Mouse (Mus musculus): ENCODE results near the gene Rfxank.
A peak's percentile ranks its signal among the peaks of the same experiment; 100 is the strongest.

Rfxank gene

DNA sequence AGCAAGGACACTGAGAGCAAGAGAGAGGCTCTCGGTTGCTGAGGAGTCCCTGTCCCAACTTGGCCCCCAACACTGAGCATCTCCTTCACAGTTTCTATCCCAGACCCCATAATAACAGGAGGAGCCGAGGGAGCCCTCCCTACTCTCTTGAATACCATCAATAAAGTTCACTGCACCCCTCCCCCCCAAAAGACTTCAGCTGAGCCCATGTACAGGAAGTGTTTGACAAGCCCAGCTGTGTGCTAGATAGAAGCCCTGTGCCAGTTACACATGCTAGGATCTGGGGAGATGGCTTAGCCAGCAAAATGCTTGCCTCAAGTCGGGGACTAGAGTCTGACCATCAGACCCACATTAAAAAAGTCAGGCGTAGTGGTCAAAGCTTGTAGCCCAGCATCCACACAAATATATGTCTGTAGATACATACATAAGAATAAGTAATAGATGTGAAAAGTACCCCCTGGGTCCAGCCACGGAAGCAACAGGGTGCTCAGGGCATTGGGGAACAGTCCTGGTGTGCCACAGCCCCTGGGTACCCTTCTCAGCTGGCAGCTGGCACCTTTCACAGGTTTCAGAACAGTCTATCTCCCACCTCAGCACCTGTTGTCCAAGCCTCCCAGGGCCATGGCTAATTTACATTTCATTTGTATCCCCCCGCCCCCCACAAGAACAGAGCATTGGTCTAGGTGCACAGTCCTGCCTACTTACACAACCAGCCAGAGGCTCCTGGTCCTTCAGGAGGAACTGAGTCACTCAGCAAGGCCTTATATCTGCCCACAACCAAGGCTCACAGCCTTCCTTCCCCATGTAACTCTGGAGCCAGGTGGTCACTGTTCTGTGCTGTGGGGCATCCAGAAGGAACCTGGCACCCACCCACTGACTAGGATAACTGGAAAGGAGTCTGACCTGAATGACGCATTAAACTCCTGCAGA, 9.0 kb upstream of the Rfxank start:
- peak; percentile 25 to 49 for DNase-seq

DNA sequence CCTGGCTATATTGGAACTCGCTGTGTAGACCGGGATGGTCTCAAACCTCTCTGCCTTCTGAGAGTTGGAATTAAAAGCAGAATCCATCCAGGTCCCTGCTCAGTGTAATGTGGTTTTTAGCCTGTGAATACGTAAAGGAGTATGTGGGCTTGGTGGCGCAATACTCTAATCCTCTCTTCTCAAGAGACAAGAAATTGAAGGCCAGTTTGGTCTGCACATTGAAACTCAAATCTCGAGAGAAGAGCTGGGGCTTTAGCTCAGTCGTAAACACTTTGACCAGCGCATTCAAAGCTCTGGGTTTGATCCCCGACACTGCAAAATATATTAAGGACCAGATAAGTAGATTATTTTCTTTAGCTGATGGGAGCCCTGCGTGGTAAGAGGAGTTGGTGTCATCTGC, 1.0 kb upstream of the Rfxank start:
- no peak for DNase-seq

- no peak for DNase-seq
Measured at GRCm38 (mm10) chr8:70137890-70138289, 1.1 kb downstream of the Rfxank start.

GRCm38 (mm10) chr8:70136591-70136990, 2.4 kb downstream of the Rfxank start:
- DNase-seq: no peak

DNA sequence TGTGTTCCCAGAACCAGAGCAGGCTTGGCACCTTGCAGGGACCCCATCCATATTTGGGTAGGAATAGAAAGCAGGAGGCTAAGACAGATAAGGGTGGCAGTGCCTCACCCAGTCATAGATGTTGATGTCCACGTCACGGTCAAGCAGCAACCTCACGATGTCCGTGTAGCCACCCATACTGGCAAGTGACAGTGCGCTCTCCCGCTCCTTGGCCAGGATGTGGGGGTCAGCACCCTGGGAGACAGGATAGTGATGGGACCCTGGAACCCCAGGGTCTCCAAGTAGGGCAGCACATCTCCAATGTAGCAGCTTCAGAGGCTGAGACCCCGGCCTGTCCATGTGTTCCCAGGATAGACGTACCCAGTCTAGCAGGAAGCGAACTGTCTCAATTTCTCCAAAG, 4.0 kb downstream of the Rfxank start:
- no peak for DNase-seq

GRCm38 (mm10) chr8:70134086-70134485, 4.9 kb downstream of the Rfxank start:
- DNase-seq: no peak

GRCm38 (mm10) chr8:70131166-70131883, 7.6 kb downstream of the Rfxank start, which contains the start of gene Nr2c2ap:
Nr2c2ap (plus strand) TSS chr8:70131333.
- peak; percentile 84 to 85 for DNase-seq

GRCm38 (mm10) chr8:70130066-70130465, 8.9 kb downstream of the Rfxank start:
- no peak for DNase-seq

DNA sequence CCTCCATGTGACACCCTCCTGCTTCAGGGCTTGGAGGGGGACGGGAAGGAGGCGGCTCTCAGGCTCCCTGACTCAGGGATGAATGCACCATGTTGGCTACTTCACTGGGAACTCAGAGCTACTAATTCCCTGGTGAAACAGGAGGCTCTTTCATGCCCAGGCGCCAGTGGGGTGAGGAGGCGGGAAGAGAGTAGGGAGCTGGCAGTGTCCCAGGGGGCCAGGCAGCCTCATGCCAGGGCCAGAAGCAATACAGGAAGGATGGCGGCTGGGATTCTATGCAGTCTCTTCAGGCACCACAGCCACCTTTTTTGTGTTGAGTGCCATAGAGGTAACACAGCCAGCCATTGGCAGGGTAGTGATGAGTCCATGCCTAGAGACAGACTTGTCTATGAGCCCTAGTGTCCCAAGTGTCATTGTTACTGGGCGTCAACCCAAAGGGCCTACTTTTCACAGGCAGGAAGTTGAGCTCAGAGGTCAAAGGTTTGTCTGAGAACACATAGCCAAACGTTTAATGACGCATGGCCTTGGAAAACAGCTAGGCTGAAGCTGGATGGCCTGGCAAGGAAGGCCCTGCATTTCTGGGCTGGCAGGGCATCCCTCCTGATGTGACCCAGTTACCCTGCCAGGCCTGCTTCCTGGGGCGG, 9.5 kb downstream of the Rfxank start:
- no peak for DNase-seq

- no peak for DNase-seq
Measured at GRCm38 (mm10) chr8:70128435-70128834, 10.5 kb downstream of the Rfxank start.

DNA sequence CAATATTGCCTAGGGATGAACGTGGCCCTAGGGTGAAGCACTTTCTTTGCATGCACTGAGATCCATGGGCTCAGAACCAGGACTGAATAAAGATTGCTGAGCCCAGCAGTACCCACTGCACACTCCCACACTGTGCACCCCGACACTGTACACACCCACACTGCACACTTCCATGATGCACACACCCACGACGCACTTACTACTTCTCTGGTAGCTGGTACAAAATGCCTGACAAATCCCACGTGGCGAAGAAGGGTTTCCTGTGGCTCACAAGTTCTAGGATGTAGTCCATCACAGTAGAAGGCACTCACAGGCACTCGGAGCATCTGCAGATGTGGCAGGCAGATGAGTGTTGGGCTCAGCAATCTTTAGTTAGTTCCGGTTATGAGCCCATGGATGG, 14.0 kb downstream of the Rfxank start:
- no peak for DNase-seq

DNA sequence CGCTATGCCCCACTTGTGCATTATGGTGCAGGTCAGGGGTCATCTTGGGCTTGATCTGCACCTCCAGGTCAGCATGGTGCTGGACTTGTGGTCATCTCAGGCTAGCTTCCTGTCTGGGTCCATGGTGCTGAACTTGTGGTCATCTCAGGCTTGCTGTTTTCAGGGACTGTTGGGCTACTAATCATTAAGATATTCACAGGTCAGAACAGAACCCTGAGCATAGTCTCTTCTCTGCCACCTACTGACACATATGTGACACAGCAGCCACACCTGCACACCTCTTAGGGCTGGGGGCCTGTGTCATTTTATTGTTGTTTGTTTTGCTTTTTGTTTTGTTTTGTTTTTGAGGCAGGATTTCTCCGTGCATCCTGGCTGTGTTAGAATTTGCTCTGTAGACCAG, 16.1 kb downstream of the Rfxank start:
- DNase-seq: peak in 1 of 2 experiments; percentile 18

DNA sequence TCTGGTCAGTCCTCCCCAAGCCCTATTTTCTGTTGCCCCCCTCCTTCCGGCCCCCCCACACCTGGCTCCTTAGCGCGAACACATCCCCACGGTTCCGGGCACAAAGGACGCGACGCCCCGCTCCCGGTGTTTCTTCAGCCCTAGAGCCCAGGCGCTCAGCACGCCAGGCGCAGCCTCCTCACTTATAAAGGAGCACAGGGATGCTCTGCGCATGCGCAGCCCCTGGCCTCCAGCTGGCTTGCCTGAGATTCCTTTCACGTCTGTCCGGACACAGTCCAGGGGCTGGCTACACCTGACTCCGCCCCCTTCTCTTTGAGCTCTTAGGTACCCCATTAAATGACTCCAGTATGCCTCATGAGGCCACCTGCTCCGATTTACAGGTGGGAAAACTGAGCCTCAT, 18.3 kb downstream of the Rfxank start, which contains the start of gene Ncan:
Ncan (minus strand) TSS at position 207 of the 400 bp plus-strand sequence.
- DNase-seq: peak; percentile 24 to 37

GRCm38 (mm10) chr8:70118726-70119700, 19.9 kb downstream of the Rfxank start:
- no peak for DNase-seq

GRCm38 (mm10) chr8:70117611-70118010, 21.3 kb downstream of the Rfxank start:
- no peak for DNase-seq

DNA sequence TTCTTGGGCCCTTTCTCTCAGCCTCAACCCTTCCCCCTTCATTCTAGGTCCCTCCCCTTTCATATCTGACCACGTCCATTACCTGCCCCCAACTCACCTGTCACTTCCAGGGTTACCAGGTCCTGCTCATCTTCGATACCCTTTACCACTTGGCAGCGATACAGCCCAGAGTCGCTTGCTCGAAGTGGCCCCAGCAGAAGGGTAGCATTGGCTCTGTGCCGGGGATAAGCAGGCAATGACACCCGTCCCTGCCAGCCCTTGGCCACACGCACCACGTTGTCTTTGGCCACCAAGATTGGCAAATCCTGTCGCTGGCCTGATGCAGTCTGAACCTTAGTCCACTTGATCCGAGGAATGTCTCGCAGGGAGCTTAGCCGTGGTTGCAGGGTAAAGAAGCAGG, 24.1 kb downstream of the Rfxank start:
- DNase-seq: no peak

- DNase-seq: no peak
Measured at GRCm38 (mm10) chr8:70114488-70114887, 24.5 kb downstream of the Rfxank start.

DNA sequence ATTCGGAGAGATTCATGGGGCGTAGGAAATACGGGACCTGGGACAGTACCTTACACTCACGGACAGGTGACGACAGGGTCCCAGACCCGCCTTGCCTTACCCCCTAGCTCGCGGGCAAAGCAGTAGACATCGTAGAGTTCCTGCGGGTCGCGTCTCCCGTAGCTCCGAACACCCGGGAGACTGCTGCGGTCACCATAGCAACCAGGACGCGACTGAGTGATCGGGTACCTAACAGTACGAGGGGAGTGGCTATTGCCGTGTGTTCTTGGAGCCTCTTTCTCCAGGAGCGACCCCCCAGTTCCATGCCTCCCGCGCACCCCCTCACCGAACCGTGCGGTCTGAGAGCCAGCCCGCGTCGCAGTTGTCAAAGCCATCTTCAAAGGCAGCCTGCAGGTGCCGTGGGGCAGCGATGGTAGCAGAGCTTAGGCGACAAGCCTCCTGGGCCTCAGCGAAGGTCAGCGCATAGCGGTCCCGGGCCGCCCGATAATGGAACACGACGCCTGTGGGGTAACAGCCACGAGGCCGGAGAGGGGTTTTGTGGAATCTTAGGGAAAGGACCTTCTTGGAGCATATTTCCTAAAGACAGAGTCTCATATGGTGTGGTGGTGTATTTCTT, 26.4 kb downstream of the Rfxank start:
- no peak for DNase-seq

- no peak for DNase-seq
Measured at GRCm38 (mm10) chr8:70111192-70111795, 27.7 kb downstream of the Rfxank start.

- no peak for DNase-seq
Measured at GRCm38 (mm10) chr8:70110451-70110850, 28.5 kb downstream of the Rfxank start.

DNA sequence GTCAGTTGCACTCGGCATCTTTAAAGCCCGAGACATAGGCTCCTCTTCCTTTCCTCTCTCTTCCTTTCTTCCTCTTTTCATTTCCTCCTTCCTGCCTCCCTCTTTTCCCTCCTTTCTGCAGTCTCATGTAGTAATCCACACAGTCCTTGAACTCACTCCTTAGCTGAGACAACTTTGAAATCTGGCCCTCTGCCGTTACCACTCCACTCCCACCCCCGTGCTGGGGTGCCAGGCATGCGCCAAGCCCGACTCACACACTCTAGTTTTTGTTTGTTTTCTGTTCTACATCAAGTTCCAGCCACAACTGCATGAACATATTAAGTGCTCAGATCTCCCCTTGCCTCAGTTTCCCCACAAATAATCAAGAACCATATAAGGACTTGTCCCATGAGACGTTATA, 34.0 kb downstream of the Rfxank start:
- no peak for DNase-seq

All from thymus, postnatal 36 days (tissue).